Mouse (Mus musculus): ENCODE data around the gene Olfr1184.
"Not testable (repeated sequence)": the region's sequence is repeated elsewhere in the genome, so short reads cannot be mapped to it uniquely, and the experiment has no call there.

Olfr1184 gene

DNA sequence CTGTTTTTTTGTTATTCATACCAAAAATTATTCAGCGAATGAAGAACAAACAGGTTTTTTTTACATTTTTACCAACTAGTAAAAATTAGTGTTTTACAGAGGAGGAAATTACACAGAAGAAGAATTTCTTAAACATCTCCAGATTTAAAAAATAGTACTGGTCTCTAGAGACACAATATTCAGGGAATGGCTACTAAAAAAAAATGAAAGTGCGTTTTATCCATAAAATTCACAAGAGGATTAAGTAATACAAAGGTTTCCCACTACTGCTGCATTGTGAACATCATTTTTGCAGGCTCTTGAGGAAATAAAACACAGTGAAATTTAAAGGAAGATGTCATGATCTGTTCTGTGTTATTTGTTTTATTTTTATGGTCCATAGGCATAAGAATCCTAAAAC lies at the start of gene Olfr1184:
TSS of gene Olfr1184 (plus strand) at position 301 of the 400 bp plus-strand sequence.
- no peak for DNase-seq

GRCm38 (mm10) chr2:88449031-88449430 lies 34.4 kb upstream of the Olfr1184 start, which contains the start of gene Gm13757:
Gene Gm13757 (minus strand): TSS chr2:88449131.
- DNase-seq = no peak

GRCm38 (mm10) chr2:88454567-88454966 lies 28.8 kb upstream of the Olfr1184 start, which contains the start of gene Olfr1183:
Gene Olfr1183 (plus strand): TSS chr2:88454867.
- not testable (repeated sequence) for DNase-seq

DNA sequence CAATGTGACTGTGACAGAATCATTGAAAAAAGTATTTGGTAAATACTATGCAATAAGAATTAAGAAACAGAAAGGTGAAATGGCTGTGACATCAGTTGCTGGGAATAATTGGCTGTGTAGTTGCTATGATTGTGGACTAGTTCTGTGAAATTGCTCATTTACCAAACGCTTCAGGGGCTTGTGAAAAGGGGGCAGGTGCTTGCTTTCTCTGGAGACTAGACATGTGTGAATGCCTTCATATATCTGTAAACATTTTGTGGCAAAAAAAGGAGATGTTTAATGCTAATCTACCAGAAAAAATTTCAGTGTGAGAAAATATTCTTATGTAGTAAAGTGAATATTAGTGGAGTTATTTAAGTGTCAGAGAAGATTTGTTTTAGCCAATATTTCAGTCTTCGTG lies 9.6 kb downstream of the Olfr1184 start, which contains the start of gene Olfr1185-ps1:
TSS of gene Olfr1185-ps1 (plus strand) at position 301 of the 400 bp plus-strand sequence.
- DNase-seq = no peak

- no peak for DNase-seq
Observed at GRCm38 (mm10) chr2:88518251-88518650, 34.9 kb downstream of the Olfr1184 start, which contains the start of gene Olfr1186. Gene Olfr1186 (plus strand): TSS chr2:88518551.

DNA sequence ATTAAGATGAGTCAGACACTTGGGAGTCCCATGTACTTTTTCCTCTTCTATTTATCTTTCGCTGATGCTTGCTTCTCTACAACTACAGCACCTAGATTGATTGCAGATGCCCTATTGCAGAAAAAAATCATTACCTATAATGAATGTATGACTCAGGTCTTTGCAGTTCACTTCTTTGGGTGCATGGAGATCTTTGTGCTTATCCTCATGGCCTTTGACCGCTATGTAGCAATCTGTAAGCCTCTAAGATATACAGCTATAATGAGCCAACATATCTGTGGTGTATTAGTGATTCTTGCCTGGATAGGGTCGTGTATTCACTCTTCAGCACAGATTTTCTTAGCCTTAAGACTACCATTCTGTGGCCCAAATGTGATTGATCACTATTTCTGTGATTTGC lies 42.3 kb downstream of the Olfr1184 start:
- no peak for DNase-seq

Measured in cerebellum, adult 11-12 months (tissue).